Mouse (Mus musculus) monocyte, adult 2 months (primary cell): Measurements from ENCODE around the gene Tmem104.

Source experiments
- DNase-seq, 2 experiments: peaks; one replicate each; pipeline ENCODE4 v3.0.0; 2022; ENCODE audit warnings: low spot score in 2 of 2, low read depth in 1 of 2

The Tmem104 gene

GRCm38 (mm10) chr11:115229021-115229930 lies 42.0 kb downstream of the Tmem104 start:
- no peak for DNase-seq

DNA sequence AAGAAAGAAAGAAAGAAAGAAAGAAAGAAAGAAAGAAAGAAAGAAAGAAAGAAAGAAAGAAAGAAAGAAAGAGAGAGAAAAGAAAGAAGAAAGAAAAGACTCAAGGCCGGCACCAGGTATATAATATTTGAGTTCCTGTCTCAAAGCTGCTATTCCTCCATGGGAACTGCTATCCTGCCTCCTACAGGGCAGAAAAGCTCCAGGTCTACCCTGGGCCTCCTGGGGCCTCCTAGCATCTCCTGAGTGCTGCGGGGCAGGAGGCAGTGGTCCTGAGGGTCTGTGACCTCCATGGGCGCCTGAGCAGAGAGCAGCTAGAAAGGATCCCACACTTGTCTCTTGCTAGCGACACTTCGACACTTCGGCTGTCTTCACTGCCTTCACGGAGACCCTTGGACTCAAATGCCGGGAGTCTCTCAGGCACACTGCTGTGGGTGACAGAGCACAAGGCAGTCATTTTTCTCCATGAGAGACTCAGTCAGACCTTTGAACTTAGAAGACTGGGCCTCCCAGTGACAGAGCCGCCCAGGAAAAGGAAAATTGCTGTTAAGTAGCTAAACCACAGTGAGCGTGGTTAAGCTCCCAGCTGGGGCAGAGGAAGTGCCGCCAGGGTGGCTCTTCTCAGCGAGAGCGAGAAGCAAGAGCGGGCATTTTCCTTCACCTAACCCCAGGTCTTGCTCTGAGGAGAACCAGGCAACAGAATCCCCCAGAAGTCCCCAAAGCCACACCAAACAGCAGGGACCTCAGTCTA lies 44.1 kb downstream of the Tmem104 start:
- DNase-seq, result no peak

DNA sequence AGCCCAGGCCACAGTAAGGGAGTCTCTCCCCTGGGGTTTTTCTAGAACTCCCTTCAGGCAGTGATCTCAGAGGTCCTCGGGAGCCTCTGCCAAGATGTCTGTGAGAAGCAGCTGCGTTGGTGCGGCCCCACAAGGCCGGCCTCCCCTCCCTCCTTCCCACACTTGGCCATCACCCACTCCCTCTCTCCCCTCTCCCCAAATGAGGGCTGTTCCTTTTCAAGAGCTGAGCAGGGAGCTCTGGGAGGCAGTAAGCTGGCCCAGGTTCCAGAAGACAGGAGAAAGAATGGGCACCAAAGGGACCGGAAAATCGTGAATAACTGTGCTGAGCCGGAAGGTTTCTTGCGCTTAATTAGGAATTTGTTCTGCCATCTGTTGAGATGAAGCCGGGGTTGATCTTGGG lies 44.6 kb downstream of the Tmem104 start:
- DNase-seq, result no peak

DNA sequence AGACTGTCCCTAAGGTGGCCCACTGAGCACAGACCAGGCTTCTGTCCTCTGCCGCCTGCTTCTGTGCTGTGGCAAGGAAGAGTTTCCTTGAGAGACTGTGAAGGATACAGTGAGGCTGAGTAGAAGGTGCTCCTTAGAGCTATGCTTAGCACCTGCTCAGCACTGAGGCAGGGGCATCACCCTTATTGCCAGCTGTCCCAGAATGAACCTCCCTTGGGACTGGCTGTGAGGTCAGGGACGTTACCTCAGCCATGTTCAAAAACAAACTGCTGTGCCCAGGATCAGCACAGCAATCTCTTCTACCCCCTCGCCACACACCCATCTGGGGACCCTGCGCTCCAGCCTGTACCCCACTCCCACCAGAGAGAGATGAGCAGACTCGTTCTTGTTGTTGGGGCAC lies 45.6 kb downstream of the Tmem104 start:
- DNase-seq, result no peak

DNA sequence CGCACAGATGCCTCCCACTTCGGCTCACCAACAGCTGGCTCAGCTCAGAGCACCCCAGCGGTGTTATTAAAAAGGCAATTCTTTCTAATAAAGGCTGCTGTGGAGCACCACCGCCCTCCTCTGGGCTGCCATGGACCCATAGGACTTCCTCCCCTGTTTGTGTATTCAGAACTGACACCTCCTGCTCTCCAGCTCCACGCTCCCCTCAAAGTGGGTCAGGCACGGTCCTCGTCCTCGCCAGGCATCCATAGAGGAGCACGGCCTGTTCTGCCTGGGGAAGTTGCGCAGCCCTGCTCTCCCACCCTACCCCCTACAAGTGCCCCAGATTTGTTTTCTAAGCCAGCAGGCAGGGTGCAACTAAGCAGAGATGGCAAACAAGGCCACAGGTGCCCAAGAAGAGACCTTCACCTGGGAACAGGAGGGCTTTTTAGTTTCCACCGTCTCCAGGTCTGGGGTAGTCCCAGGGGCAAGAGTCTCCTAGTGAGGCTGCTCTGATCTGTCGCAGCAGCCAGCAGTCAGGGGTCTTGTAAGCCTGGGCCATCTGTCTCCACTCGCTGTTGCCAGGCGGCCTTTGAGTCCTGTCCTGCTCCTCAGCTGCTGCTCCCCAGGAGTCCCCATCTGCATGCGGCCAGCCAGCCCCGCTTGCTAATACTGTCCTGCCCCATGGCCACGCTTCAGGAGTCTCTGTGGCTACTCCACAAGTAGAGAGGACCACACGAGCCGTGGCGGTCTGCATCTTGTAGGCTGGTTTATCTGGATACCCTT lies 46.4 kb downstream of the Tmem104 start:
- no peak for DNase-seq

GRCm38 (mm10) chr11:115234320-115235044 lies 47.2 kb downstream of the Tmem104 start:
- no peak for DNase-seq

DNA sequence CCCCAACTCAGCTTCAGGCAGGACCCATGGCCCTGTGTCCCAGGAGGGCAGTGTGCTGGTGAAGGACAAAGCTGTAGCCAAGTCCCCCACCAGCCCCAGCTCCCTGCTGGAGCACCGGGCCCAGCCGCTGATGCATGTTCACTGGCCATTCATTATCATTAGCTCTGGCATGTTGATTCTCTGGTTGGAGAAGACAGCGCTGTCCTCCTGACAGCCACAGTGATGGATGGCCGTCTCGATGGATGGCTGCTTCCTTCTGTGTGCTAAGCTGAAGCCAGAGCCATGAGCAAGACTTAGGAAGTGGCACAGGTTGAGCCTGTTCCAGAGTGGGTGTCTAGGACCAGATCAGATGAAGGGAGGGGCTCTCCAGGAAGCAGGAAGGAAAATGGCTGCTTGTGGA lies 49.3 kb downstream of the Tmem104 start:
- no peak for DNase-seq

GRCm38 (mm10) chr11:115241402-115241801 lies 54.1 kb downstream of the Tmem104 start:
- no peak for DNase-seq

- no peak for DNase-seq
Measured at GRCm38 (mm10) chr11:115242746-115243145, 55.5 kb downstream of the Tmem104 start.

DNA sequence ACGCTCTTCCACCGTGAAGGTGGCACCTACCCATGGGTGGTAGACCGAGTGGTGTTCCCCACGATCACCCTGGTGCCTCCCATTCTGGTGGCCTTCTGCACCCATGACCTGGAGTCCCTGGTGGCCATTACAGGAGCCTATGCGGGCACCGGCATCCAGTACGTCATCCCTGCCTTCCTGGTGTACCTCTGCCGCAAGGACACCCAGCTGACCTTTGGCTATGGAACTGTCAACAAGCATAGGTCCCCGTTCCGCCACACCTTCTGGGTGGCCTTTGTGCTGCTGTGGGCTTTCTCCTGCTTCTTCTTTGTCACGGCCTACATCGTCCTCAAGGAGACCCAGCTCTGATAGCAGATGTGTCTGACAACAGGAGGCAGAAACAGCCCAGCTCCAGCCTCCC lies 56.5 kb downstream of the Tmem104 start:
- no peak for DNase-seq

DNA sequence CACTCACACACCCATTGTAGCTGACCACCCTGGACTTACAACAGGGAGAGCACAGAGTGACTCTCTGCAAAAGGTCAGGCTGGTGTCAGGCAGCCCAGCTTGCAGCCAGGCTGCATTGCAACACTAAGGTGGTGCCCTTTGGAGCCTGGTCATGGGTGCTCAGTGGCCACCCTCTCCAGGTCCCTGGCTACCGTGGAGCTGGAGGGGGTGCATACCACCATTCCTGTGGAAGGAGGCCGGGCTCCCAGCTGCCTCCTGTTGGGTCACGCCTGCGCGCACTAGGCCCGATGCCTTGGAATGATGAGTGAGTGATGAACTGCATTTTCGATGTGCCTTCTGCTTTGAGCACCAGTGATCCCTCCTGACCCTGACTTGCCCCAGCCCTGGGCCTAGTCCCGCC lies 57.6 kb downstream of the Tmem104 start:
- no peak for DNase-seq

DNA sequence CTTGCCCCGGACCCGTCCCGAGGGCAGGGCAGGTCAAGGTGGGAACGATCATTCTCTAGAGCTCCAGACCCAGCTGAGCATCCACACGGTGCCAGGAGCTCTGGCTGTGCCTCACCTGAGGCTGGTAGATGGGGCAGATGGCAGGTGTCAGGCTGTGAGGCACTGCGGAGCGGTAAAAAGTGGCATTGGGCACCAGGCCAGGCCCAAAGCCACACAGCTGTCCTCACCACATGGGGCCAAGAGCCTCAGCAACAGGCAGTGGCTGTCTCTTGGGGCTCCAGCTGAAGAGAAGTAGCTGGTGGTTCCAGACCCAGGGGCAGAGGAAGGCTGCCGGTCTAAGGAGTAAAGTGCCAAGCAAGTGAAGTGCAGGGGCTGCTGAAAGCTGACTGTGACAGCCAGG lies 59.1 kb downstream of the Tmem104 start:
- DNase-seq, result no peak

- DNase-seq, result no peak
Measured at GRCm38 (mm10) chr11:115247240-115247639, 60.0 kb downstream of the Tmem104 start.

- no peak for DNase-seq
Measured at GRCm38 (mm10) chr11:115247945-115248344, 60.7 kb downstream of the Tmem104 start.

DNA sequence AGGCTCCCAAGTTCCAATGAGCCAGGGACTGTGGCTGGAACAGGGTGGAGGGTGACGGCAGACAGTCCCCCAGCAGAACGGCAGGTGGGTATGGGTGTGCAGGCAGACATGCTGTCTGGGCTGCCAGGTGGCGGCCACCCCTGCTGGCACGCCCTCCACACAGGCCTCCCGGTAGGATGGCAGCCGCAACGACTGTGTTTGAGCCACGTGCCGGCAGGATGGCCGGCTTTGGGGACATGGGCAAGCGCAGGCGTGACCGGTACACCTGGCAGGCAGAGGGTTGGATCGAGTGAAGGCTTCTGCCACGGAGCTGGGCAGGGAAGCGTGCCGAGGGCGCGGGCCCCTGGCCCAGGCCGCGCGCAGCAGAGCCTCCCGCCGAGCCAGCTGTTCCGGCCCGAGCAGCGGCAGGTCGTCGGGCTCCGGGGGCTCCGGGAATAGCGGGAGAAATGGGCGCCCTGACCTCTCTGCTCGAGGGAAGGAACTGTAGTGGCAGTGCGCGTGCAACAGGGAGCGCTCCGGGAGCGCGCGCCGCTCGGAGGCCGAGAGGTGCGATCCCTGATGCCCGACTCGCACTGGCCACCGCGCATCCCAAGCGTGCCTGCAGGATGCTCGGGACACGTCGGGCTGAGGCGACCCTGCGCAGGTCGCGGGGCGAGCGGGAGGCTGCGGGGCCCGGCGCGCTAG lies 62.6 kb downstream of the Tmem104 start:
- DNase-seq, result no peak

- DNase-seq, result no peak
Measured at GRCm38 (mm10) chr11:115250405-115251090, 63.3 kb downstream of the Tmem104 start.

DNA sequence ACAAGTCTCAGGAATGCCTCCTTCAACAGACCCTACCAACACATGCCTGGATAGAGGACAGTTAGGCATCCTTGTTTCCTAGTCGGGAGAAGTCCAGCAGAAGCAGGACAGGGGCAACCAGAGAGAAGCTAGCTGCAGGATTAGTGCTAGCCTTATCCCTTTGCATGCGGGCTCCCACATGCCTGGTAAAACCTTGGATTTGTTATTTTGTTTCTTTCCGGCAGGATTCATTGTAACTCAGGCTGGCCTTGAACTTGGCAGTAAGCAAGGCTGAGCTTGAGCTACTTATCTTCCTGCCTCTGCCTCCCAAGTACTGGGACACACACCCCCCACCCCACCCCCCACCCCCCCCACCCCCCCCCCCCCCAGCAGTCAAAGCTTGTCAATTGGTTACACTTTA lies 64.0 kb downstream of the Tmem104 start:
- DNase-seq, result no peak

GRCm38 (mm10) chr11:115257775-115258510 lies 70.7 kb downstream of the Tmem104 start:
- DNase-seq, result no peak

- DNase-seq, result no peak
Measured at GRCm38 (mm10) chr11:115259134-115259533, 71.8 kb downstream of the Tmem104 start.
